Mouse (Mus musculus) embryonic fibroblast, embryonic 13.5 days (primary cell): ENCODE measurements around the gene Scgb2b15. TPM values are rescaled to one million over a fixed set of nuclear protein-coding genes. Genes with fewer than 3 reads are reported as not detected.
"Not testable (repeated sequence)": the region's sequence is repeated elsewhere in the genome, so short reads cannot be mapped to it uniquely, and the experiment has no call there.

Source experiments
- H3K27ac ChIP-seq: 2 replicates; pipeline ENCODE4 v1.5.1; 2012; ENCODE audit warnings: low read length, control low read depth, inconsistent platforms; ENCODE audit not compliant: insufficient read depth
- H3K4me1 ChIP-seq: 2 replicates; pipeline ENCODE4 v1.6.1; 2011; ENCODE audit warnings: low read length; ENCODE audit not compliant: control insufficient read depth, insufficient read depth
- H3K4me3 ChIP-seq: 2 replicates; pipeline ENCODE4 v1.5.1; 2011; ENCODE audit warnings: mild to moderate bottlenecking, control low read depth, low read length; ENCODE audit not compliant: insufficient read depth
- polyA plus RNA-seq: library from polyadenylated mRNA; stranded (reverse); fragments of >200 nt; gene quantifications from 2 replicates; pipeline ENCODE4 v1.2.4, GENCODE M21; 2011; ENCODE audit warnings: low read depth; ENCODE audit not compliant: missing spikeins, insufficient read length

The Scgb2b15 gene
- not detected in 2 replicates for polyA plus RNA-seq

GRCm38 (mm10) chr7:32829562-32829961 lies at the start of gene Scgb2b15:
Gene Scgb2b15, minus strand, starts transcription at chr7:32829662.
- not testable (repeated sequence) for H3K4me3 ChIP-seq, H3K4me1 ChIP-seq, H3K27ac ChIP-seq

GRCm38 (mm10) chr7:32836254-32836653 lies 6.8 kb upstream of the Scgb2b15 start, which contains the start of gene Scgb1b15:
Gene Scgb1b15, plus strand, starts transcription at chr7:32836554.
- H3K4me1 ChIP-seq, H3K4me3 ChIP-seq, H3K27ac ChIP-seq: not testable (repeated sequence)

Other genes starting within 250 kb of the Scgb2b15 start
- gene Scgb1b15, start 6.9 kb upstream of the Scgb2b15 start, polyA plus RNA-seq, result not detected in 2 replicates
- not detected in 2 replicates for gene Scgb2b17, start 226.9 kb upstream of the Scgb2b15 start, polyA plus RNA-seq
- gene Scgb1b17, start 233.8 kb upstream of the Scgb2b15 start, polyA plus RNA-seq, result not detected in 2 replicates